Mouse (Mus musculus) adrenal gland, postnatal 10 days (tissue): ENCODE results near the gene Alad. TPM values are rescaled to one million over a fixed set of nuclear protein-coding genes. Genes with fewer than 3 reads are reported as not detected.

Source experiments
- DNase-seq: peaks from one replicate; pipeline ENCODE4 v3.0.0; 2021; ENCODE audit warnings: mixed read lengths
- long read RNA-seq, 2 experiments: library from polyadenylated mRNA; stranded (forward); transcript quantifications; one replicate each; pipeline ENCODE4 v2.0.0; 2021
- total RNA-seq, 2 experiments: library from RNA; stranded (reverse); gene quantifications; 2 replicates each; pipeline ENCODE4 v1.2.3; 2021

The Alad gene
- 100 to 1,000 TPM; 110 to 122 TPM for total RNA-seq
- long read RNA-seq, experiment 1, transcript Alad-201 (12 exons, 1,206 nt): major isoform, 140 of 233 reads
- long read RNA-seq, experiment 1, partial matches to known transcripts: 76 of 233 reads
- long read RNA-seq, experiment 1, other reads (novel, unspliced or antisense): 13 of 233 reads
- long read RNA-seq, experiment 2, transcript Alad-201 (12 exons, 1,206 nt): major isoform, 139 of 158 reads
- long read RNA-seq, experiment 2, partial matches to known transcripts: 9 of 158 reads
- long read RNA-seq, experiment 2, other reads (novel, unspliced or antisense): 9 of 158 reads

GRCm38 (mm10) chr4:62519849-62520233, at the start of gene Alad:
Gene Alad, minus strand, starts transcription at chr4:62519918.
- DNase-seq: peak; percentile 95

GRCm38 (mm10) chr4:62568359-62568758, 48.6 kb upstream of the Alad start:
- DNase-seq: no peak

- no peak for DNase-seq
Observed at GRCm38 (mm10) chr4:62567696-62568095, 48.0 kb upstream of the Alad start.

- DNase-seq: no peak
Observed at GRCm38 (mm10) chr4:62566530-62566929, 46.8 kb upstream of the Alad start.

- DNase-seq: no peak
Observed at GRCm38 (mm10) chr4:62562006-62562405, 42.3 kb upstream of the Alad start.

- DNase-seq: no peak
Observed at GRCm38 (mm10) chr4:62561630-62562001, 41.9 kb upstream of the Alad start.

- peak; percentile 80 for DNase-seq
Observed at GRCm38 (mm10) chr4:62560963-62561629, 41.4 kb upstream of the Alad start.

- DNase-seq: no peak
Observed at GRCm38 (mm10) chr4:62559797-62560329, 40.1 kb upstream of the Alad start, which contains the start of gene Rgs3. Gene Rgs3, plus strand, starts transcription at chr4:62559847.

- no peak for DNase-seq
Observed at GRCm38 (mm10) chr4:62557436-62557835, 37.7 kb upstream of the Alad start.

GRCm38 (mm10) chr4:62551966-62552365, 32.2 kb upstream of the Alad start:
- no peak for DNase-seq

GRCm38 (mm10) chr4:62544801-62545200, 25.1 kb upstream of the Alad start:
- no peak for DNase-seq

GRCm38 (mm10) chr4:62543782-62544181, 24.1 kb upstream of the Alad start:
- DNase-seq: no peak

- no peak for DNase-seq
Observed at GRCm38 (mm10) chr4:62541802-62542201, 22.1 kb upstream of the Alad start.

- DNase-seq: no peak
Observed at GRCm38 (mm10) chr4:62533729-62534128, 14.0 kb upstream of the Alad start.

GRCm38 (mm10) chr4:62527655-62528054, 7.9 kb upstream of the Alad start:
- no peak for DNase-seq

GRCm38 (mm10) chr4:62526256-62526655, 6.5 kb upstream of the Alad start:
- DNase-seq: no peak

GRCm38 (mm10) chr4:62525489-62525811, 5.7 kb upstream of the Alad start:
- DNase-seq: no peak

GRCm38 (mm10) chr4:62524651-62525488, 5.2 kb upstream of the Alad start, which contains the start of the genes Pole3 and 4933430I17Rik:
Gene Pole3, minus strand, starts transcription at chr4:62525068.
Gene 4933430I17Rik, plus strand, starts transcription at chr4:62525369.
- peak; percentile 97 for DNase-seq

- DNase-seq: no peak
Observed at GRCm38 (mm10) chr4:62520892-62521400, 1.2 kb upstream of the Alad start.

- no peak for DNase-seq
Observed at GRCm38 (mm10) chr4:62519122-62519848, 433 bp downstream of the Alad start.

GRCm38 (mm10) chr4:62518416-62519121, 1.1 kb downstream of the Alad start:
- DNase-seq: peak; percentile 76
